Mouse (Mus musculus) midbrain, postnatal 0 days (tissue): ENCODE results near the gene Ahnak2. TPM values are rescaled to one million over a fixed set of nuclear protein-coding genes. Genes with fewer than 3 reads are reported as not detected.

Experiments
- ATAC-seq: fragments of 200-750 bp; cut with Nextera tagmentation; 2 replicates; pipeline ENCODE4 v1.8.0; 2017; ENCODE audit warnings: moderate number of reproducible peaks, mild to moderate bottlenecking, moderate TSS enrichment, moderate library complexity; ENCODE audit not compliant: low FRiP score
- DNase-seq: peaks from one replicate; pipeline ENCODE4 v3.0.0-alpha.2; 2015; ENCODE audit warnings: low spot score
- H3K27ac ChIP-seq: fragments of 300-500 bp; sonication (generic); 2 replicates; pipeline ENCODE4 v1.5.1; 2014; ENCODE audit warnings: low read depth, mild to moderate bottlenecking, low read length, mixed read lengths
- H3K27me3 ChIP-seq: fragments of 300-500 bp; sonication (generic); 2 replicates; pipeline ENCODE4 v1.6.1; 2014; ENCODE audit warnings: low read length, control low read depth, mixed read lengths; ENCODE audit not compliant: insufficient read depth
- H3K36me3 ChIP-seq: fragments of 300-500 bp; sonication (generic); 2 replicates; pipeline ENCODE4 v1.6.1; 2014; ENCODE audit warnings: low read length, control low read depth, mixed read lengths; ENCODE audit not compliant: insufficient read depth
- H3K4me1 ChIP-seq: fragments of 300-500 bp; sonication (generic); 2 replicates; pipeline ENCODE4 v1.6.1; 2014; ENCODE audit warnings: mild to moderate bottlenecking, control low read depth, antibody characterized with exemption, low read length, mixed read lengths; ENCODE audit not compliant: insufficient read depth
- H3K4me2 ChIP-seq: fragments of 300-500 bp; sonication (generic); 2 replicates; pipeline ENCODE4 v1.6.1; 2014; ENCODE audit warnings: low read depth, mild to moderate bottlenecking, low read length, mixed read lengths; ENCODE audit not compliant: poor library complexity, severe bottlenecking
- H3K4me3 ChIP-seq: fragments of 300-500 bp; sonication (generic); 2 replicates; pipeline ENCODE4 v1.5.1; 2014; ENCODE audit warnings: low read depth, mild to moderate bottlenecking, low read length, moderate library complexity
- H3K9ac ChIP-seq: fragments of 300-500 bp; sonication (generic); replicated peaks from 2 replicates; pipeline ENCODE4 v1.6.1; 2014; ENCODE audit warnings: mild to moderate bottlenecking, low read length, moderate library complexity, mixed read lengths; ENCODE audit not compliant: poor library complexity, severe bottlenecking
- H3K9me3 ChIP-seq: fragments of 300-500 bp; sonication (generic); 2 replicates; pipeline ENCODE4 v1.6.1; 2016; ENCODE audit warnings: low read length, control low read depth
- CTCF ChIP-seq: IDR thresholded peaks from 2 replicates; pipeline ENCODE4 v1.5.1; 2016; ENCODE audit warnings: antibody characterized with exemption, mild to moderate bottlenecking
- WGBS: fragments of 180-500 bp; shearing (Covaris S2); extraction: QIAGEN DNeasy Blood & Tissue Kit; methylation state at CpG from one replicate; pipeline ENCODE4 v1.1.7; 2014; 5-methylcytosine and 5-hydroxymethylcytosine counted together
- polyA plus RNA-seq: library from polyadenylated mRNA; unstranded; fragments of >200 nt; fragmentation: Nextera tagmentation; extraction: Ambion mirVana; gene quantifications from 2 replicates; pipeline ENCODE4 v1.2.1, GENCODE M21; 2015
- total RNA-seq: library from RNA; depleted of rRNA; stranded (reverse); fragments of >200 nt; gene quantifications from 2 replicates; pipeline ENCODE4 v1.2.3, GENCODE M21; 2014

Gene Ahnak2
- total and polyA plus RNA-seq, 2 experiments from 2014 or later = 1.9 to 6.1 TPM

DNA sequence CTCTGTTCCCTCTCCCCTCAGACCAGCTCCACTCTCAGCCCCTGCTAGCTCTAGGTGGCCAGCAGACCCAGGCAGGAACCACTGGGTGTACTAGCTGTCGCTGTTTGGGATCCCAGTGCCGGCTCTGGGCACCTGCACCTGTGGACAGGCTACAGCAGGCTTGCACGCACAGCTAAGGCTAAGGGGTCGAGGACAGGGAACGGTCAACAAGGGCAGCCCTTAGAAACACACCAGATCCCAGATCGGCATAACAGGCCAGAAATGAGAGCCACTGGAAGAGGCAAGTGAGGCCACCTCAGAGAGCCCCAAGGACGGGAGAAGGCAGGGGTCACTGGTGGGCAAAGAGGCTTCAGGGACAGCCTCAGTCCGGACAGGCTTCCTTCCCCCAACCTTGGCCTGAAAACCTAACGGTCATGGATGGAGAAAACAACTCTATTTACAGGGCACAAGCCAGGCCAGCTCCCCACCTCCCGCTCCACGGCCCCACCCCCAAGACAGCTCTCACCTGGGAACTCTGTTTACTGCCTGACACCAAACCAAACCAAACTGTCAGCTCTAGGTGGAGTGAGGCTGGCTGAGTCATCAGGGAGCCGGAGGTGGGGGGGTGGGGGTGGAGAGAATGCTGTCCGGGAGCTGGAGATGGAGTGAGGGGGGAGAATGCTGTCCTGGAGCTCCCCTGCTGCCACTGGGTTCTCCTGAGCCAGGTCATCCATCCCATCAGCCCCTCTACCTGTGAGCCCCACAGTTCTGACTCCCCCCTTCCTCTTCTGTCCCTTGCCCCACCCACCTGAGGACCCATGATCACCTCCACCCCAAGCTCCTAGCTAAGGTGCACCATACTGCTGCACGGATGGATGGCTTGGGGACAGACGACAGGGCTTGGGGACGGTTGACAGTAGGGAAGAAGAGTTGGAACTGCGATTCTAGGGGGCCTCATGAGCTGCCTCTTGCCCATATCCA, 5.6 kb downstream of the Ahnak2 start:
- DNase-seq (no peak), ATAC-seq (no peak)
- Histone ChIP-seq H3K9ac (no peak overlapping the region), H3K36me3 (no peaks in the 10 kb centered on the region), H3K9me3 (no peaks in the 10 kb centered on the region), H3K27ac (no peak overlapping the region), H3K4me2 (no peak overlapping the region), H3K4me3 (no peak overlapping the region), H3K27me3 (peaks cover 6% of the 10 kb centered on the region; the same call in 1 of the 2 replicates), H3K4me1 (peaks cover 3% of the 10 kb centered on the region; the same call in 1 of the 2 replicates)
- 64% methylated on average over 17 of the region's 17 CpGs for WGBS
- no peak for TF ChIP-seq CTCF

DNA sequence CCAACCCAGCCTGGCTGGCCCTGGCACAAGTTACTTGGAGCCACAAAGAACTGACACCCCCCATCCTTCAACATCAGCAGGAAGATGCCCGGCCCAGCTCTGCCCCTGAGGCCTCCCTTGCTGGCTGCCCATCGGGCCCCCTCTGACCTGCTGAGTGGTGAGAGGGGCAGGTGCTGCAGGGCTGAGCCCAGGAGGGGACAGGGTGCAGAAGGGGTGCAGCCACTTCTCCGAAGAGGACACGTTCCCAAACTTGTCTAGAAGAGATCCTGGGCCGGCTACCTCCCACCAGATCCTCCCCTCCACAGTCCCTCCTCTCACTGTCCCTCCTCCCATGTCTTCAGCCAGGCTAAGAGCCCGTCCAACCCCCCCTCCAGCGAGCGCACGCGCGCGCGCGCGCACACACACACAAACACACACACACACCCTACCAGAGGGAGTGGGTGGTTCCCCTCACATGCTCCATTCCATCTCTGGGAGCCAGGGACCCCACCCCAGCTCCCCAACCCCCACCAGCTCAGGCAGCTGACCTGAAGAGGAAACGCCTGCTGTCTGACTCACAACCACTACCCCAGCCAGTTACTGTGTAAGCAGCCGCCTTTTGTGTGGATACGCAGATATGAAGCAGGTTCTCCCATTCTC, 6.9 kb downstream of the Ahnak2 start:
- peaks cover 2% of the 10 kb centered on the region; the same call in 1 of the 2 replicates for H3K27me3 ChIP-seq
- H3K27ac ChIP-seq = no peak overlapping the region
- no peak overlapping the region for H3K9ac ChIP-seq
- H3K4me1 ChIP-seq = no peaks in the 10 kb centered on the region
- DNase-seq (no peak), ATAC-seq (no peak)
- no peaks in the 10 kb centered on the region for H3K36me3 ChIP-seq
- 57% methylated on average over 10 of the region's 18 CpGs for WGBS
- H3K9me3 ChIP-seq = no peaks in the 10 kb centered on the region
- TF ChIP-seq CTCF = no peak
- H3K4me3 ChIP-seq = no peak overlapping the region
- H3K4me2 ChIP-seq = no peak overlapping the region

- DNase-seq (no peak), ATAC-seq (no peak)
- WGBS = 87% methylated on average over 5 of the region's 5 CpGs
- TF ChIP-seq CTCF = no peak
- no peaks in the 10 kb centered on the region for H3K36me3 ChIP-seq
- H3K9ac ChIP-seq = no peak overlapping the region
- H3K4me2 ChIP-seq = no peak overlapping the region
- H3K27ac ChIP-seq = no peak overlapping the region
- H3K4me1 ChIP-seq = no peaks in the 10 kb centered on the region
- no peaks in the 10 kb centered on the region for H3K27me3 ChIP-seq
- H3K4me3 ChIP-seq = no peak overlapping the region
- H3K9me3 ChIP-seq = no peaks in the 10 kb centered on the region
These were observed 7.5 kb downstream of the Ahnak2 start for GRCm38 (mm10) chr12:112794998-112795397.

- H3K9me3 ChIP-seq = no peaks in the 10 kb centered on the region
- DNase-seq (no peak), ATAC-seq (no peak)
- H3K27ac ChIP-seq = no peak overlapping the region
- no peak overlapping the region for H3K4me3 ChIP-seq
- TF ChIP-seq CTCF = no peak
- no peak overlapping the region for H3K9ac ChIP-seq
- H3K27me3 ChIP-seq = no peaks in the 10 kb centered on the region
- no peaks in the 10 kb centered on the region for H3K36me3 ChIP-seq
- WGBS = 27% methylated on average over 7 of the region's 7 CpGs
- no peak overlapping the region for H3K4me2 ChIP-seq
- H3K4me1 ChIP-seq = no peaks in the 10 kb centered on the region
These were observed 8.1 kb downstream of the Ahnak2 start for GRCm38 (mm10) chr12:112794356-112794816.

DNA sequence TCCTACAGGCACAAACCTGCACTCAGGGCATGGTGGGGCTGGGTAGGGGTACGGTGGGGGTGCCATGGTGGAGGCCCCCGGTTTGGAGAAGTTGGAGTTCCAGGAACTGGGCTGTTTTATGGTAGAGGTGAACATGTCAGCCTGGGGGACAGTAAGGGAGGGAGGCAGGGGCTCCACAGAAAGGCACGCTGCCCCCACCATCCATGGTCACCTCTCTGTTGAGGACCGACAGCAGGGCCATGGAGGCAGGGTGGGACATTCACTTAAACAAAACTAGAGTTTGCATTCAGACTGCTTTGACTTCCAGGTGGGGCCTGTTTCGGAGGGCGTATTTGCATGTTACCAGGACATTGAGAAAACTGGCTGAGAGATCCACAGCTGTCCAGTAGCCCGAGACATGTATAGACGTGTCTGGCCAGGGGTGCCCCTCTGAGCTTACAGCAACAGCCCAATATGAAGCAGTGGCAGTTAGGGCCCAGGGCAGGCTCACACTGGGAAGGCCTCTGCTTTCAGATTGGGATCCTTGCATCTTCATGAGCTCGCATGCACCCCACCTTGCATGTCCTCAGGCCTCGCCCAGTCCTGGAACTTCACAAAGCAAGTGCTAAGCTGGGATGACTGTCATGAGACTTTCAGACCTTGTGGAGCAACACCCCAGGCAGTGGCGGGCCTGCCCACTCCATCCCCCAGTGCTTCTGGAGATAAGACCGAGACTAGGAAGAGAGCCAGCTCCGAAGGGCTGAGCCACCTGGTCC, 8.7 kb downstream of the Ahnak2 start:
- Histone ChIP-seq H3K4me2 (no peak overlapping the region), H3K27me3 (no peaks in the 10 kb centered on the region), H3K36me3 (no peaks in the 10 kb centered on the region), H3K4me3 (no peak overlapping the region), H3K9ac (no peak overlapping the region), H3K9me3 (no peaks in the 10 kb centered on the region), H3K27ac (no peak overlapping the region), H3K4me1 (no peaks in the 10 kb centered on the region)
- TF ChIP-seq CTCF = no peak
- DNase-seq (no peak), ATAC-seq (no peak)
- WGBS = 70% methylated on average over 13 of the region's 13 CpGs
